Mouse (Mus musculus) stomach, embryonic 16.5 days (tissue): ENCODE measurements at regions not wholly inside any gene's neighbourhood (a gene's known extent, or its start where the extent isn't known, plus 50 kb on each side); places are given as distances from the start of the nearest gene placed in this dataset.

ENCODE experiments used
- ATAC-seq: fragments of 200-750 bp; cut with Nextera tagmentation; 2 replicates; pipeline ENCODE4 v1.8.0; 2017; ENCODE audit warnings: moderate number of reproducible peaks, moderate TSS enrichment; ENCODE audit not compliant: insufficient read depth, low FRiP score
- H3K27ac ChIP-seq: fragments of 300-500 bp; sonication (generic); 2 replicates; pipeline ENCODE4 v1.5.1; 2014; ENCODE audit warnings: low read length
- H3K27me3 ChIP-seq: fragments of 300-500 bp; sonication (generic); 2 replicates; pipeline ENCODE4 v1.6.1; 2014; ENCODE audit warnings: low read length, control low read depth, mixed read lengths; ENCODE audit not compliant: control insufficient read depth, insufficient read depth
- H3K36me3 ChIP-seq: fragments of 300-500 bp; sonication (generic); 2 replicates; pipeline ENCODE4 v1.6.1; 2014; ENCODE audit warnings: low read length; ENCODE audit not compliant: control insufficient read depth, insufficient read depth
- H3K4me1 ChIP-seq: fragments of 300-500 bp; sonication (generic); 2 replicates; pipeline ENCODE4 v1.6.1; 2014; ENCODE audit warnings: low read length, control low read depth, mixed read lengths; ENCODE audit not compliant: control insufficient read depth, insufficient read depth
- H3K4me2 ChIP-seq: fragments of 300-500 bp; sonication (generic); 2 replicates; pipeline ENCODE4 v1.6.1; 2014; ENCODE audit warnings: low read depth, low read length, mixed read lengths
- H3K4me3 ChIP-seq: fragments of 300-500 bp; sonication (generic); replicated peaks from 2 replicates; pipeline ENCODE4 v1.5.1; 2014; ENCODE audit warnings: mild to moderate bottlenecking, low read length
- H3K9ac ChIP-seq: fragments of 300-500 bp; sonication (generic); 2 replicates; pipeline ENCODE4 v1.6.1; 2014; ENCODE audit warnings: low read length
- H3K9me3 ChIP-seq: fragments of 300-500 bp; sonication (generic); replicated peaks from 2 replicates; pipeline ENCODE4 v1.6.1; 2016; ENCODE audit warnings: low read length, control low read depth; ENCODE audit not compliant: control insufficient read depth
- WGBS: fragments of 180-500 bp; shearing (Covaris S2); extraction: QIAGEN DNeasy Blood & Tissue Kit; methylation state at CpG from one replicate; pipeline ENCODE4 v1.1.7; 2014; 5-methylcytosine and 5-hydroxymethylcytosine counted together

DNA sequence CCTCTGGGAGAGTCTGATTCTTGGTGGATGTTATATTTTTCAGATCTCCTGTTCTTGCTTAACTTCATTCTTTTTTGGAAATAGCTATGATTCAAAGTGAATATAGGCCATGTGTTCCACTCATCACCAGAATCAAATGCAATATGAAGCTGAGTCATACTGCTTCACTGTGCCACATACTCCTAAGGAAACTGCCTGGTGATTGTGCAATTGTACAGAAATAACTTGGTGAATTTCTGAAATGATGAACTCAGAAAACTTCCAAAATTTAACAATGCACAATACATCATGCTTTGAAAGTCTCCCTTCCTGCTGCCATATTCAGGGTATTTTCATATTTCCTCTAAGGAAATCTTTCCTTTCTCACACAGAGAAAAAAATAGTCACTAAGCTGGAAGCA is 518.9 kb upstream of the Pbx1 start:
- no peak overlapping the region for H3K27ac ChIP-seq
- H3K27me3 ChIP-seq: no peaks in the 10 kb centered on the region
- no peak overlapping the region for H3K9ac ChIP-seq
- no peaks in the 10 kb centered on the region for H3K4me1 ChIP-seq
- H3K4me2 ChIP-seq: no peak overlapping the region
- no peak overlapping the region for H3K4me3 ChIP-seq
- ATAC-seq: no peak
- no peaks in the 10 kb centered on the region for H3K36me3 ChIP-seq
- no peaks in the 10 kb centered on the region for H3K9me3 ChIP-seq

DNA sequence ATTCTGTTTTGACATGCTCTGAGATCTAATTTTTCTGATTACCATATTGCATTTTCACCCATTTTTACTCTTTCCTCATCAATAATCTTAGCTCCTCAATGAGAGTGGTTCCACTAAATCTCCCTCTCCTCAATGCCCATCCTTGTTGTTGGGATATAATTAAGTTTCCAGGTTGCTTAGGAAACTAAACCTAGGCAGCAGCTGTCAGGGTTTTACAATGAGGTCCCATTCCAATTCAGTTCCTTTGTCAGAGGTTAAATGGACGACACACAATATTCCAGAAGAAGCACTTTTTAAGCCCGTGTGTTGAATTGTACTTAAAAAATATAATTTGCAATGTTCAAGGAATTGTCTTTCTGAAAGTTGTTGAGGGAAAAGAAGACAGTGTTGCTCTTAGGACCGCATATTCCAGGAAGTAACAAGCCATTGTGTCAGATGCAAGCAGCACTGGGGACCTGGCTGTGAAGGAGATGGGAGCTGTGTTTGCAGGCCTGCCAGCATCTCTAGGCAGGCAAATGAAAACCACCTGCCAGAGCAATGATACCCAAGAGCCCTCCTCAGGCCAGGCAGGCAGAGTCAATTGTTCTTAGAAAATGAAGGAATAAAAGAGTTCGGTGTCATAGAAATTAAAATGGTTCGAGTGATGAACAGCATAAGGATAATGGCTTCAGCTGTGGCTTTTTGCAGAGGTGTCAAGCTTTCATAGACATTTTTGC is 492.2 kb upstream of the Pbx1 start:
- Histone ChIP-seq H3K4me3 (no peak overlapping the region), H3K9ac (no peak overlapping the region), H3K9me3 (no peaks in the 10 kb centered on the region), H3K27me3 (no peaks in the 10 kb centered on the region), H3K4me2 (no peak overlapping the region), H3K4me1 (no peaks in the 10 kb centered on the region), H3K27ac (no peak overlapping the region), H3K36me3 (no peaks in the 10 kb centered on the region)
- 78% methylated on average over 5 of the region's 5 CpGs for WGBS
- ATAC-seq: no peak

DNA sequence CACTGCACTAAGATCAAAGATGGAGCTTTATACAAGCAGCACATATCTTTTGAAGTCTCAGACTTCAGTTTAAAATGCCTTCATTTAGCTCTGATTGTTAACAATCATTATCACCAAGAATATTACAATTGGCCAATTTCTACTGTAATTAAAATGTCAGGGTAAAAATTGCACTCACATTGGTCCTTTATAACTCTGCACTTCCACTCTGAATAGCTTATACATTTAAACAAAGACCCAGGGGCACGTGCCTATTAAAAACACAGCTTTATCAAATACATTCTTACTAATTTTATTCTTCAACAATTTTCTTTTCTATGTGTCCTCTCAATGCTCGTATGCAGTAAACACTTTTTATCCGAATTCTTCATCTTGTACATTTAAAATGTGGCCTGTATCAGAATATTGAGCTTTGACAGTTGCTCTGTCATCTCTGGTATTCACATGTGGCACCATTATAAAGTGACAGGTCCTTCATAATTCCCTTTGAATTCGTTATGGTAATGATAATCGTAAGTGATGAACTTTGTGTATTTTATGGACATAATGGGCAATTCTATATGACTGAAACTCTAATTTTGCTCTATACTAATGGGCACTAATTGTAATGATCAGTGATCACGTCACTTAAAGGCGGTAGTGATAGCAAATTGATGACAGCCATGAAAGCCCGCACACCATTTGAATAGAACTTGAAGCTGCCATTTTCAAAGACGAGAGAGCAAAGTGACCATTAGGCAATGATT is 486.4 kb upstream of the Pbx1 start:
- H3K4me3 ChIP-seq: no peak overlapping the region
- no peaks in the 10 kb centered on the region for H3K36me3 ChIP-seq
- H3K27me3 ChIP-seq: no peaks in the 10 kb centered on the region
- no peak overlapping the region for H3K9ac ChIP-seq
- no peaks in the 10 kb centered on the region for H3K9me3 ChIP-seq
- no peaks in the 10 kb centered on the region for H3K4me1 ChIP-seq
- WGBS: 86% methylated on average over 9 of the region's 9 CpGs
- H3K4me2 ChIP-seq: no peak overlapping the region
- no peak for ATAC-seq
- no peak overlapping the region for H3K27ac ChIP-seq

DNA sequence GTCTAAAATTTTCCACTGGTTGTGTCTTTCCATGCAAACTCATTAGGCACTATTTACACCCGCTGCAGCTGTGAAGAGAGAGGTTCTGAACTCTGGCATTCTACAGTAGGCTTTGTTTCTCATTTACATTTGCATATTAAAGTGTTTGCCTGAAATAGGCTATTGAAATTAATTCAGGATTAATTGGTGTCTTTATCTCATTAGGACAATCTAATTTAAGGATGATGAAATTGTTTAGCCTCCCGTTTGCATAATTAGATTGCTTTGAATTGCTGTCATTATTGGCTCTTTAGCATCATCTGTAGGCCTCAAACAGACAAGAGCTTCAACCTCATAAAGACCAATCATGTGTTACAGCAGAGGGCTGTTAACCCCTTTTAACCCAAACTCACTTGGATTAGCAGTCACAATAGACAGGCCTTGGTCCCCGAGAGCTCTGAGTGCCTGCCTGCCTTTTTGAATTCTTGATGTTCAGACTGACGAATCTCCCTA is 476.7 kb upstream of the Pbx1 start:
- Histone ChIP-seq H3K27ac (no peak overlapping the region), H3K27me3 (no peaks in the 10 kb centered on the region), H3K4me1 (no peaks in the 10 kb centered on the region), H3K9ac (no peak overlapping the region), H3K4me3 (no peak overlapping the region), H3K36me3 (no peaks in the 10 kb centered on the region), H3K4me2 (no peak overlapping the region), H3K9me3 (no peaks in the 10 kb centered on the region)
- ATAC-seq: no peak
- WGBS: 78% methylated on average over 4 of the region's 4 CpGs

DNA sequence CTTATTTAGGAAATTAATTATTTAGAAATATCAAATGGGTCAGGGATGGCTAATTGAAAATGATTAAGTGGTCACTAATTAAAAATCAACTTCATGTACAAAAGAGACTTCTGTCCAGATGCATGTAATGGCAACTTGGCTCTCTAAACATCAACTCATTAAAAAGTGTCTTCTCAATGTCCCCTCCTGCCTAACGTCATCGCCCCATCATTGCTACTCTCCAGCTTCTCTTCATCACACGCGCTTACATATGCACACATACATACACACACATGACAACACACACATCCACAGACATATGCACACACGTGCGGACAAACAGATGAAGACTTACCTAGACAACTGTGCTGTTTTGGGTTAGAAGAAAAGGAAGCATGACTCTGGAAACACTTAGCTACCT is 476.1 kb upstream of the Pbx1 start:
- no peaks in the 10 kb centered on the region for H3K9me3 ChIP-seq
- H3K4me3 ChIP-seq: no peak overlapping the region
- 97% methylated on average over 6 of the region's 6 CpGs for WGBS
- ATAC-seq: no peak
- no peak overlapping the region for H3K9ac ChIP-seq
- no peaks in the 10 kb centered on the region for H3K4me1 ChIP-seq
- no peak overlapping the region for H3K27ac ChIP-seq
- H3K4me2 ChIP-seq: no peak overlapping the region
- no peaks in the 10 kb centered on the region for H3K36me3 ChIP-seq
- no peaks in the 10 kb centered on the region for H3K27me3 ChIP-seq

DNA sequence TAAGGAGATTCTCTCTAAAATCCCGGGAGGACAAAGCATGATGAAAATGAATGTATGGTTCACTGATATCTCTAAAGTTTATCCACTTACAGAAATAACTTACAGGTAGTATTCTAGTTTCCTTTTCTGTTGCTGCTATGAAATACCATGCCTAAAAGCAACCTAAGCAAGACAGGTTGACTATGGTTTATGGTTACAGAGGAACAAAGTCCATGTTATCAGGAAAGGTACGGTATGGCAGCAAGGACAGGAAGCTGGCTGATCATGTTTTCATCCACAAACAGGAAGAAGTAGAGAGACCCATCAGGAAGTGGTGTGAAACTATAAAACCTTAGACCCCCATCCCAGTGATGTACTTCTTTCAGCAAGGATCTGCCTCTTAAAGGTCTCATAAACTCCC is 466.4 kb upstream of the Pbx1 start:
- H3K9ac ChIP-seq: no peak overlapping the region
- H3K4me2 ChIP-seq: no peak overlapping the region
- H3K27ac ChIP-seq: no peak overlapping the region
- H3K9me3 ChIP-seq: no peaks in the 10 kb centered on the region
- no peak for ATAC-seq
- no peaks in the 10 kb centered on the region for H3K36me3 ChIP-seq
- no peaks in the 10 kb centered on the region for H3K27me3 ChIP-seq
- H3K4me3 ChIP-seq: no peak overlapping the region
- H3K4me1 ChIP-seq: no peaks in the 10 kb centered on the region
- WGBS: 73% methylated on average over 2 of the region's 2 CpGs

DNA sequence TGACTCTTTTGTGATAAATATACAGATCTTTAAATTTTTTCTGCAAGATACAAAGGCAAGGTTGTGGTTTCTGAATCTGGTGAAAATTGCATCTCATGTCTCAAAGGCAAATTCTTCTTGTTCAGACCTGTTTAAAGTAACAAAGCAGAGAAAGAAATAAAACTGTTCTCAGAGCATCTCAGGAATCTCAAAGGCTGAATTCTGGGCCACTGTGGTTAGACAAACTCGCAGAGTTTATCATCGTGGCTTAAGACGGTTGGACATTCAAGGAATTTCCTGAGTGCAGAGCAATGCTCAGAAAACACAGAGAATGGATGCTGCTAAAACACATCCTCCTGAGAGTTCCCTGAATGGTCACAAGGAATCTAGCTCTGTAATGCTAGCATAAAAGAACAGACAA is 429.5 kb upstream of the Pbx1 start:
- Histone ChIP-seq H3K27ac (no peak overlapping the region), H3K4me2 (no peak overlapping the region), H3K4me3 (no peak overlapping the region), H3K4me1 (no peaks in the 10 kb centered on the region), H3K36me3 (no peaks in the 10 kb centered on the region), H3K9ac (no peak overlapping the region), H3K9me3 (no peaks in the 10 kb centered on the region), H3K27me3 (no peaks in the 10 kb centered on the region)
- no peak for ATAC-seq
- 47% methylated on average over 3 of the region's 3 CpGs for whole genome bisulfite sequencing

DNA sequence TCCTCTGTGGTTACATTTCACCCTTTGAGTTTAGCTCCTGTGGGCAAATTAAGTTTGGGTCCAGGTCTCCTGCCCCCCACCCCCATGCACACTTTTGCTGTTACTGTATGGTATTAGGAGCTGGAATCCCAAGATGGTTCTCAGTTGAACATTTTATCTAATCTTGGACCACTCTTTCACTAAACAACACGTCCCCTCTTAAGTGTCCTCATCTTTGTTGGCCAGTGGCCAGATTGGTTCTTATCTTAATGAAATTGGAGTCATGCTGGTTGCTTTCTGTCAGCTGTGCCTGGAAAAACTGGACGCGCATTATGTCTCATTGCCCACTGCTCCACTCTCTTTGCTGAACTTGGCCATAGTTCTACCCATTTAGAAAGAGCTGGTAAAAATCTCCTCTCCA is 391.1 kb upstream of the Pbx1 start:
- Histone ChIP-seq H3K9ac (no peak overlapping the region), H3K36me3 (no peaks in the 10 kb centered on the region), H3K4me3 (no peak overlapping the region), H3K27me3 (no peaks in the 10 kb centered on the region), H3K4me1 (no peaks in the 10 kb centered on the region), H3K9me3 (no peaks in the 10 kb centered on the region), H3K4me2 (no peak overlapping the region), H3K27ac (no peak overlapping the region)
- no peak for ATAC-seq
- 62% methylated on average over 3 of the region's 3 CpGs for WGBS

DNA sequence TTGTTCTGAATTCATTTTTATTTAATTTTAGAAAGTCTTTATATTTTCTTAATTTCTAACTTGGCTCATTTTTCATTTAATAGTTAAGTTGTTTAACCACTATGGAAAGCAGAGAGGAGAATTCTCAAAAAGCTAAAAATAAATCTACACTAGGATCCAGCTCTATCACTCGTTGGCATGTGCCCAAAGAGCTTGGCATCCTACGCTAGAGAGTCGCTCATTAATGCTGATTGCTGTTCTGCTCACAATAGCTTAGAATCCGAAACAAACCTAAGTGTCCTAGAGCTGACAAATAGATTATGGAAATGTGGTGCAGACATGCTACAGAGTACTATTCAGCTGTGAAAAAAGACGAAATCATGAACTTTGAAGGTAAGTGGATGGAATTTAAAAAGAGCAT is 386.3 kb upstream of the Pbx1 start:
- WGBS: 84% methylated on average over 5 of the region's 5 CpGs
- no peak overlapping the region for H3K27ac ChIP-seq

More for the DNA sequence above, 386.3 kb upstream of the Pbx1 start:
- no peak for ATAC-seq
- H3K4me1 ChIP-seq: no peaks in the 10 kb centered on the region
- no peak overlapping the region for H3K4me3 ChIP-seq
- no peaks in the 10 kb centered on the region for H3K27me3 ChIP-seq
- no peaks in the 10 kb centered on the region for H3K36me3 ChIP-seq
- no peaks in the 10 kb centered on the region for H3K9me3 ChIP-seq
- H3K9ac ChIP-seq: no peak overlapping the region
- H3K4me2 ChIP-seq: no peak overlapping the region
